Mouse (Mus musculus): Measurements from ENCODE around the gene Tulp2.
A peak's percentile ranks its signal among the peaks of the same experiment; 100 is the strongest.
"Not testable (repeated sequence)": the region's sequence is repeated elsewhere in the genome, so short reads cannot be mapped to it uniquely, and the experiment has no call there.

Gene Tulp2

GRCm38 (mm10) chr7:45459564-45460140, 22.0 kb upstream of the Tulp2 start, which contains the start of gene Ftl1:
TSS of gene Ftl1 (minus strand) at chr7:45459884.
- DNase-seq (ENCODE audit: low read depth, low spot score): peak; percentile 99

- DNase-seq (ENCODE audit: low read depth, low spot score): no peak
Measured at GRCm38 (mm10) chr7:45460377-45460776, 21.3 kb upstream of the Tulp2 start.

GRCm38 (mm10) chr7:45460860-45461314, 20.8 kb upstream of the Tulp2 start:
- peak; percentile 62 for DNase-seq (ENCODE audit: low read depth, low spot score)

- no peak for DNase-seq (ENCODE audit: low read depth, low spot score)
Measured at GRCm38 (mm10) chr7:45461326-45461725, 20.4 kb upstream of the Tulp2 start.

- DNase-seq (ENCODE audit: low read depth, low spot score): no peak
Measured at GRCm38 (mm10) chr7:45461781-45462180, 19.9 kb upstream of the Tulp2 start.

GRCm38 (mm10) chr7:45462325-45462724, 19.4 kb upstream of the Tulp2 start:
- DNase-seq (ENCODE audit: low read depth, low spot score): no peak

- not testable (repeated sequence) for DNase-seq (ENCODE audit: low read depth, low spot score)
Measured at GRCm38 (mm10) chr7:45462868-45463267, 18.8 kb upstream of the Tulp2 start.

- no peak for DNase-seq (ENCODE audit: low read depth, low spot score)
Measured at GRCm38 (mm10) chr7:45463987-45464778, 17.5 kb upstream of the Tulp2 start.

GRCm38 (mm10) chr7:45465112-45465511, 16.6 kb upstream of the Tulp2 start:
- DNase-seq (ENCODE audit: low read depth, low spot score): no peak

- DNase-seq (ENCODE audit: low read depth, low spot score): peak; percentile 46
Measured at GRCm38 (mm10) chr7:45465549-45465948, 16.1 kb upstream of the Tulp2 start.

GRCm38 (mm10) chr7:45466283-45467089, 15.2 kb upstream of the Tulp2 start, which contains the start of gene Bax:
TSS of gene Bax (minus strand) at chr7:45466898.
- peak; percentile 98 for DNase-seq (ENCODE audit: low read depth, low spot score)

GRCm38 (mm10) chr7:45467090-45467670, 14.5 kb upstream of the Tulp2 start:
- no peak for DNase-seq (ENCODE audit: low read depth, low spot score)

- peak; percentile 90 for DNase-seq (ENCODE audit: low read depth, low spot score)
Measured at GRCm38 (mm10) chr7:45470869-45471268, 10.8 kb upstream of the Tulp2 start.

GRCm38 (mm10) chr7:45475291-45475969, 6.2 kb upstream of the Tulp2 start:
- DNase-seq (ENCODE audit: low read depth, low spot score): peak; percentile 82

- DNase-seq (ENCODE audit: low read depth, low spot score): no peak
Measured at GRCm38 (mm10) chr7:45476453-45476852, 5.2 kb upstream of the Tulp2 start.

- peak; percentile 88 for DNase-seq (ENCODE audit: low read depth, low spot score)
Measured at GRCm38 (mm10) chr7:45477003-45477402, 4.7 kb upstream of the Tulp2 start.

- DNase-seq (ENCODE audit: low read depth, low spot score): no peak
Measured at GRCm38 (mm10) chr7:45478774-45479173, 2.9 kb upstream of the Tulp2 start.

GRCm38 (mm10) chr7:45480310-45480709, 1.4 kb upstream of the Tulp2 start:
- DNase-seq (ENCODE audit: low read depth, low spot score): not testable (repeated sequence)

- no peak for DNase-seq (ENCODE audit: low read depth, low spot score)
Measured at GRCm38 (mm10) chr7:45482166-45482565, 489 bp downstream of the Tulp2 start.

- DNase-seq (ENCODE audit: low read depth, low spot score): not testable (repeated sequence)
Measured at GRCm38 (mm10) chr7:45484985-45485384, 3.3 kb downstream of the Tulp2 start.

- DNase-seq (ENCODE audit: low read depth, low spot score): no peak
Measured at GRCm38 (mm10) chr7:45486158-45486557, 4.5 kb downstream of the Tulp2 start.

All from brain, adult 2 months (tissue).